Mouse (Mus musculus) mouse trophoblast stem cell (cell line): ENCODE measurements at regions not wholly inside any gene's neighbourhood (a gene's known extent, or its start where the extent isn't known, plus 50 kb on each side); places are given as distances from the start of the nearest gene placed in this dataset.
"Not testable (repeated sequence)": the region's sequence is repeated elsewhere in the genome, so short reads cannot be mapped to it uniquely, and the experiment has no call there.

Experiments
- in situ Hi-C, 2 experiments: fragments of 300-500 bp; cut with MseI, MboI; formaldehyde crosslinking; loops; 2 replicates in 1 of 2; 3 replicates in 1 of 2; pipeline ENCODE4 v1.15.1; 2025

GRCm38 (mm10) chr12:15122586-15123212 lies 694.0 kb downstream of the Trib2 start:
- in situ Hi-C loops = no loop called here

- in situ Hi-C loops = no loop called here
These were observed 701.2 kb downstream of the Trib2 start for GRCm38 (mm10) chr12:15115556-15115955.

GRCm38 (mm10) chr12:15114793-15115192 lies 701.9 kb downstream of the Trib2 start:
- in situ Hi-C loops = no loop called here

- in situ Hi-C loops = no loop called here
These were observed 705.7 kb downstream of the Trib2 start for GRCm38 (mm10) chr12:15111049-15111448.

- in situ Hi-C loops = no loop called here
These were observed 711.8 kb downstream of the Trib2 start for GRCm38 (mm10) chr12:15104876-15105275.

- in situ Hi-C loops = no loop called here
These were observed 738.1 kb downstream of the Trib2 start for GRCm38 (mm10) chr12:15078615-15079014.

- in situ Hi-C loops = no loop called here
These were observed 752.4 kb downstream of the Trib2 start for GRCm38 (mm10) chr12:15064351-15064750.

- in situ Hi-C loops = no loop called here
These were observed 765.3 kb downstream of the Trib2 start for GRCm38 (mm10) chr12:15051387-15051786.

- in situ Hi-C loops = no loop called here
These were observed 773.5 kb downstream of the Trib2 start for GRCm38 (mm10) chr12:15043264-15043663.

- in situ Hi-C loops = no loop called here
These were observed 805.6 kb downstream of the Trib2 start for GRCm38 (mm10) chr12:15011091-15011490.

GRCm38 (mm10) chr12:15002401-15002800 lies 814.3 kb downstream of the Trib2 start:
- in situ Hi-C loops = not testable (repeated sequence)
